Mouse (Mus musculus) midbrain, embryonic 16.5 days (tissue): ENCODE measurements around the gene Dhx58. TPM values are rescaled to one million over a fixed set of nuclear protein-coding genes. Genes with fewer than 3 reads are reported as not detected.
A peak's percentile ranks its signal among the peaks of the same experiment; 100 is the strongest.

ENCODE experiments used
- ATAC-seq: fragments of 200-750 bp; cut with Nextera tagmentation; 2 replicates; pipeline ENCODE4 v1.8.0; 2017; ENCODE audit warnings: moderate TSS enrichment
- H3K27ac ChIP-seq: fragments of 300-500 bp; sonication (generic); 2 replicates; pipeline ENCODE4 v1.5.1; 2014; ENCODE audit warnings: mild to moderate bottlenecking, low read length, mixed read lengths
- H3K27me3 ChIP-seq: fragments of 300-500 bp; sonication (generic); 2 replicates; pipeline ENCODE4 v1.6.1; 2014; ENCODE audit warnings: low read depth, low read length, mixed read lengths; ENCODE audit not compliant: control insufficient read depth, insufficient read depth
- H3K36me3 ChIP-seq: fragments of 300-500 bp; sonication (generic); 2 replicates; pipeline ENCODE4 v1.6.1; 2014; ENCODE audit warnings: mild to moderate bottlenecking, low read length, moderate library complexity, mixed read lengths; ENCODE audit not compliant: control insufficient read depth, insufficient read depth
- H3K4me1 ChIP-seq: fragments of 300-500 bp; sonication (generic); 2 replicates; pipeline ENCODE4 v1.6.1; 2014; ENCODE audit warnings: mild to moderate bottlenecking, low read length, mixed read lengths; ENCODE audit not compliant: control insufficient read depth, insufficient read depth
- H3K4me2 ChIP-seq: fragments of 300-500 bp; sonication (generic); 2 replicates; pipeline ENCODE4 v1.6.1; 2014; ENCODE audit warnings: mild to moderate bottlenecking, low read length, mixed read lengths
- H3K4me3 ChIP-seq: fragments of 300-500 bp; sonication (generic); 2 replicates; pipeline ENCODE4 v1.5.1; 2014; ENCODE audit warnings: low read depth, mild to moderate bottlenecking, low read length, moderate library complexity, mixed read lengths
- H3K9ac ChIP-seq: fragments of 300-500 bp; sonication (generic); 2 replicates; pipeline ENCODE4 v1.6.1; 2014; ENCODE audit warnings: low read depth, low read length, mixed read lengths
- H3K9me3 ChIP-seq: fragments of 300-500 bp; sonication (generic); replicated peaks from 2 replicates; pipeline ENCODE4 v1.6.1; 2014; ENCODE audit warnings: mild to moderate bottlenecking, low read length, mixed read lengths; ENCODE audit not compliant: control insufficient read depth, poor library complexity, severe bottlenecking
- WGBS: fragments of 180-500 bp; shearing (Covaris S2); extraction: QIAGEN DNeasy Blood & Tissue Kit; methylation state at CpG from one replicate; pipeline ENCODE4 v1.1.7; 2014; 5-methylcytosine and 5-hydroxymethylcytosine counted together
- polyA plus RNA-seq: library from polyadenylated mRNA; unstranded; fragments of >200 nt; fragmentation: Nextera tagmentation; extraction: Ambion mirVana; gene quantifications from 2 replicates; pipeline ENCODE4 v1.2.1, GENCODE M21; 2015

Gene Dhx58
- polyA plus RNA-seq, 1 experiment from 2014 or later, result 2.8 TPM

GRCm38 (mm10) chr11:100710977-100711376 is 6.9 kb upstream of the Dhx58 start:
- no peak overlapping the region for H3K27ac ChIP-seq
- no peak for ATAC-seq
- peak overlapping the region; percentile 70 for H3K4me2 ChIP-seq
- H3K9ac ChIP-seq, result peak overlapping the region; percentile 84; the same call in 1 of the 2 replicates
- peaks cover 16% of the 10 kb centered on the region; the same call in 1 of the 2 replicates for H3K36me3 ChIP-seq
- H3K9me3 ChIP-seq, result no peaks in the 10 kb centered on the region
- no peaks in the 10 kb centered on the region; the same call in 1 of the 2 replicates for H3K27me3 ChIP-seq
- 0 out of 2 replicates have a peak overlapping the region, but pooled peaks have one; percentile 75 for H3K4me3 ChIP-seq
- WGBS, result 91% methylated on average over 4 of the region's 4 CpGs
- H3K4me1 ChIP-seq, result peaks cover 23% of the 10 kb centered on the region

GRCm38 (mm10) chr11:100710528-100710927 is 6.5 kb upstream of the Dhx58 start:
- H3K4me2 ChIP-seq, result no peak overlapping the region
- no peak for ATAC-seq
- peaks cover 23% of the 10 kb centered on the region for H3K4me1 ChIP-seq
- no peak overlapping the region for H3K27ac ChIP-seq
- no peak overlapping the region for H3K4me3 ChIP-seq
- no peak overlapping the region for H3K9ac ChIP-seq
- no peaks in the 10 kb centered on the region for H3K9me3 ChIP-seq
- 96% methylated on average over 15 of the region's 15 CpGs for WGBS
- peaks cover 16% of the 10 kb centered on the region; the same call in 1 of the 2 replicates for H3K36me3 ChIP-seq
- no peaks in the 10 kb centered on the region; the same call in 1 of the 2 replicates for H3K27me3 ChIP-seq

- no peak overlapping the region for H3K27ac ChIP-seq
- H3K27me3 ChIP-seq, result no peaks in the 10 kb centered on the region; the same call in 1 of the 2 replicates
- peaks cover 23% of the 10 kb centered on the region for H3K4me1 ChIP-seq
- ATAC-seq, result no peak
- no peak overlapping the region for H3K4me3 ChIP-seq
- no peak overlapping the region for H3K4me2 ChIP-seq
- 92% methylated on average over 9 of the region's 9 CpGs for WGBS
- no peaks in the 10 kb centered on the region for H3K9me3 ChIP-seq
- H3K36me3 ChIP-seq, result peaks cover 23% of the 10 kb centered on the region
- H3K9ac ChIP-seq, result no peak overlapping the region
These were observed 5.2 kb upstream of the Dhx58 start for GRCm38 (mm10) chr11:100709201-100709810.

DNA sequence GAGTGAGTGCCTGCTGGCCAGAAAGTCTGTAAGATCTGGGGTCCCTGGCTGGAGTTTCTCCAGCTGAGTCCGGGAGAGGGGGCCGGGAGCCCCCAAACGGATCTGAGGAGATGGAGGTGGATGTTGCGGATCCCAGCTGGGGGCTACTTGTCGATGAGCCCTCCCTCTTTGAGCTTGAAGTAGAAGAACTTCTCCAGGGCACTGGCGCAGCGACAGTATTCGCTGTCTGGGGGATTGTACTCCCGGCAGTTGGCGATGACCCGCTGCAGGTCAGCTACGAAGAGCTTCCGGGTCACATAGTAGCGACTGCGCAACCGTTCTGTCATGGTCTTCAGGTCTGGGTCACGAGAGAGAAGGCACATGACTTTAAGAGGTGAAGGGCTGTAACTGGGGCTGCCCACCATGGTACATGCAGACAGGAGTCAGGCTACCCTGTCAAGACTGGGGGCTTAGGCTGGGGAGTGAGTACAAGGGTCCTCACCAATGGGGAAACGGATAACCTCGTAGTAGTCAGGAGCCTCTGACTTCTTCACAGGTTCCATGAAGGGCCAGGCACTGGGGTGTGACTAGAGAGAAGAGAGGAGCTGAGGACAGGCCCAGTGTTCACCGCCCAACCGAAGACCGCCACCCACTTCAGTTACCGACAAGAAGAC is 1.1 kb upstream of the Dhx58 start:
- H3K27me3 ChIP-seq, result no peaks in the 10 kb centered on the region; the same call in 1 of the 2 replicates
- no peak for ATAC-seq
- no peaks in the 10 kb centered on the region for H3K9me3 ChIP-seq
- H3K9ac ChIP-seq, result no peak overlapping the region
- WGBS, result 94% methylated on average over 23 of the region's 23 CpGs
- H3K27ac ChIP-seq, result no peak overlapping the region
- no peaks in the 10 kb centered on the region; the same call in 1 of the 2 replicates for H3K4me1 ChIP-seq
- H3K4me3 ChIP-seq, result no peak overlapping the region
- no peak overlapping the region for H3K4me2 ChIP-seq
- H3K36me3 ChIP-seq, result peaks cover 23% of the 10 kb centered on the region

DNA sequence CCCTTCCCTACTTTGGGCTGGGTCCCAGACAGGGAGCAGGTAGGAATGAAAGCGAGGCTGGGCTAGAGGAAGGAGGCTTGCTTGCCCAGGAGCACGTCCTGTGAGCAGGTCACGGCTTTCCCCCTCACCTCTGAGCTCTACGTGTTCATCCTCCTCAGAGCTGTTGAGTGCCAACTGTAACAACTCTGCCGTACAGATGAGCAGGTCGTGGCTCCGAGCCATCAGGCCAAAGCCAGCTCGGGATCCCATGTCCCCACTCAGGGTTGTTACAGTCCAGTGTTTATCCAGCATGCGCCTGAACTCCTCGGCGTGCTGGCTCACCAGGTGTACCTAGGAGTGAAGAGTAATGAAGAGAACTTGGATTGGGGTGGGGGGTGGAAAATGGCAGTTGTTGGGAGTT is 705 bp downstream of the Dhx58 start:
- 76% methylated on average over 11 of the region's 11 CpGs for WGBS
- Histone ChIP-seq H3K27me3 (no peaks in the 10 kb centered on the region; the same call in 1 of the 2 replicates), H3K4me1 (no peaks in the 10 kb centered on the region; the same call in 1 of the 2 replicates), H3K9me3 (no peaks in the 10 kb centered on the region), H3K4me2 (no peak overlapping the region), H3K9ac (no peak overlapping the region), H3K27ac (no peak overlapping the region), H3K4me3 (no peak overlapping the region), H3K36me3 (peaks cover 18% of the 10 kb centered on the region)
- no peak for ATAC-seq

DNA sequence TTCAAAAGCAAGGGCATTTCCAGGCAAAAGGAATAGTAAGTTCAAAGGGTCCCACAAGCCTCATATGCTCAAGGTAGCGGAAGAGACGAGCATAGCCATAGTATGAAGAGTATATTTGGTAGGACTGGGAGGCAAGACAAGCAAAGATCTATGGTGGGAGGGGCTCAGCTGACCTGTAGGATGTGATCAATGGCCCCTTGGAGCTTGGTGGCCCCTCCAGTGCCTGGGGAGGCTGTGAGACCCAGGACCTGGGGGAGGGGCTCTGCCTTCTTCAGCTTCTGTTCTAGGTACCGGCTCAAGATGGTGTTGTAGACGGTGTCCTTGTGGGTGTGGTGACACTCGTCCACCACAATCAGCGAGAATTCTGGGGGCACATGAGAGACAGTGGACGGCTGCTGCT is 1.2 kb downstream of the Dhx58 start:
- Histone ChIP-seq H3K4me1 (no peaks in the 10 kb centered on the region; the same call in 1 of the 2 replicates), H3K27me3 (no peaks in the 10 kb centered on the region; the same call in 1 of the 2 replicates), H3K9ac (no peak overlapping the region), H3K27ac (no peak overlapping the region), H3K4me2 (no peak overlapping the region), H3K36me3 (peaks cover 18% of the 10 kb centered on the region), H3K9me3 (no peaks in the 10 kb centered on the region), H3K4me3 (no peak overlapping the region)
- ATAC-seq, result no peak
- WGBS, result 41% methylated on average over 7 of the region's 7 CpGs

DNA sequence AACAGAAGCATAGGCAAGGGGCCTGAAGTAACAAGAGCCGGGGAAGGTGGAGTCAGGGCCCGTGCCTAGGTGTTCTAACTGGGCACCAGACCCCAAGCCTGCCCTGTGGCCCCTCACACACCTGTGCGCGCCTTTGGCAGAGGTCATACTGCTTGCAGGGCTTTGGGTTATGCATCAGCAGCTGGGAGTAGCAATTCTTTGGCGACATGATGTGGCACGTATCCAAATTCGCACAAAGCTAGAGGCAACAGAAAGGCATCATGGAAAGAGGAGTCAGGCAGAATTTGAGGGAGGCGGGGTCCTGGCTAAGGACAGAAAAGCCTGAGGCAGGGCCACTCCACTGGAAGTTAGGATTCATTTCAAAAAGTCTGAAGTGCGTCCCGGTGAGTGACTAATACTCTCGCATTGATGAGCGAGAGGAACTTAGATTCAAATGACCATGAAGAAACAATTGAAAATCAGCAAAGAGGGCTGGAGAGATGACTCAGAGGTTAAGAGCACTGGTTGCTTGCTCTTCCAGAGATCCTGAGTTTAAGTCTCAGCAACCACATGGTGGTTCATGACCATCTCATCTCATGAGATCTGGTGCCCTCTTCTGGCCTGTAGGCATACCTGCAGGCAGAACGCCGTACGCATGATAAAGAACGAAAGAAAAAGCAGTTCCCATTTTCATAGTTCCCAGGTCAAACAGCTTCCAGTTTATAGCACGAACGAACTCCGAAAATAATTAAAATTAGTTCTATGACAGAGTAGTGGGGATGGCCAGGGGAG is 1.8 kb downstream of the Dhx58 start:
- no peak for ATAC-seq
- Histone ChIP-seq H3K4me2 (no peak overlapping the region), H3K36me3 (peaks cover 18% of the 10 kb centered on the region), H3K4me3 (no peak overlapping the region), H3K27me3 (no peaks in the 10 kb centered on the region; the same call in 1 of the 2 replicates), H3K27ac (no peak overlapping the region), H3K9ac (no peak overlapping the region), H3K4me1 (no peaks in the 10 kb centered on the region; the same call in 1 of the 2 replicates), H3K9me3 (no peaks in the 10 kb centered on the region)
- WGBS, result 38% methylated on average over 19 of the region's 19 CpGs

DNA sequence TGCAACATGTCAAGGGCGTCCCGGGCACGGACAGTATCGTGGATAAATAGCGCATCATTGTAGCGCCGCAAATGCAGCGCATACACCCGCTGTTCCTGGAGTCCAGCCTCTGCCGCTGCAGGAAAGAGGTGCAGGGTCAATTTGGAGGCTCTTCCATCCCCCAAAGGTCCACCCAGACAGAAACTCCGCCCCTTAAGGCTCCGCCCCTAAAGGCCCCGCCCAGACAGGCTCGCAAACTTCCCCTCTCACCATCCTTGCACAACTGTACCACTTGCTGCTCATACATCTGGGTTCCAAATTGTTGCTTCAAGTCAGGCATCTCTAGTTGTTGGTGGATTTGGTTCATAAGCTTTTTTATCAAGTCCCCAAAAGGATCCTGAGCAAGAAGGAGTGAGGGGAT is 2.8 kb downstream of the Dhx58 start:
- peak overlapping the region; percentile 27; the same call in 1 of the 2 replicates for H3K4me2 ChIP-seq
- H3K4me3 ChIP-seq, result no peak overlapping the region
- WGBS, result 6% methylated on average over 14 of the region's 14 CpGs
- H3K27ac ChIP-seq, result no peak overlapping the region
- H3K4me1 ChIP-seq, result no peaks in the 10 kb centered on the region; the same call in 1 of the 2 replicates
- H3K9ac ChIP-seq, result no peak overlapping the region
- H3K27me3 ChIP-seq, result no peaks in the 10 kb centered on the region; the same call in 1 of the 2 replicates
- H3K9me3 ChIP-seq, result no peaks in the 10 kb centered on the region
- peaks cover 15% of the 10 kb centered on the region for H3K36me3 ChIP-seq
- no peak for ATAC-seq
